Mouse (Mus musculus): ENCODE results near the gene Alcam.

DNA sequence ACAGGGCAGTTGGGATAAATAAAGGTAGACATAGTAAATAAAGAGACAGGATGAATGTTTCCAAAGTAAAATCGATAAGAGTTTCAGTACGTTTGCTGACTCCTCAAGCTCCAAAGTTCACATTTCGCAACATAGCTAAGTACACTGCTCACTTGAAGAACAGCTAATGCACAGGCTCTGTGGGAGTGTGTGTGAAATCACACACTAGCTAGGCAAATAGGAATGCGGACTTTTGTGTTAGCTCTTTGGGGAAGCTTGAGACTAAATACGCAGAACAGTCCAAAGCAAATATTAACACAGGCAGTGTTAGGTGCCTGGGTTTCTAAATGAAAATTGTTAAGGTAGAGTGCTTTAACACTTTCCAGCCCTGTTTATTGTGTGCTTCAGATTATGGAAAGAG, 120.2 kb downstream of the Alcam start:
- no peak for TF ChIP-seq CTCF (IDR thresholded peaks at IDR 0.05; ENCODE audit: low read depth)
- no peak for TF ChIP-seq EP300 (IDR thresholded peaks at IDR 0.05; ENCODE audit: low read depth)
